Mouse (Mus musculus): ENCODE results near the gene Tsnax. TPM values are rescaled to one million over a fixed set of nuclear protein-coding genes. Genes with fewer than 3 reads are reported as not detected.

Gene Tsnax
- total RNA-seq (2023): 10 to 100 TPM; 48.8 to 49.1 TPM

GRCm38 (mm10) chr8:125012695-125013627 is at the start of gene Tsnax:
TSS of gene Tsnax (plus strand) at chr8:125012997.

DNA sequence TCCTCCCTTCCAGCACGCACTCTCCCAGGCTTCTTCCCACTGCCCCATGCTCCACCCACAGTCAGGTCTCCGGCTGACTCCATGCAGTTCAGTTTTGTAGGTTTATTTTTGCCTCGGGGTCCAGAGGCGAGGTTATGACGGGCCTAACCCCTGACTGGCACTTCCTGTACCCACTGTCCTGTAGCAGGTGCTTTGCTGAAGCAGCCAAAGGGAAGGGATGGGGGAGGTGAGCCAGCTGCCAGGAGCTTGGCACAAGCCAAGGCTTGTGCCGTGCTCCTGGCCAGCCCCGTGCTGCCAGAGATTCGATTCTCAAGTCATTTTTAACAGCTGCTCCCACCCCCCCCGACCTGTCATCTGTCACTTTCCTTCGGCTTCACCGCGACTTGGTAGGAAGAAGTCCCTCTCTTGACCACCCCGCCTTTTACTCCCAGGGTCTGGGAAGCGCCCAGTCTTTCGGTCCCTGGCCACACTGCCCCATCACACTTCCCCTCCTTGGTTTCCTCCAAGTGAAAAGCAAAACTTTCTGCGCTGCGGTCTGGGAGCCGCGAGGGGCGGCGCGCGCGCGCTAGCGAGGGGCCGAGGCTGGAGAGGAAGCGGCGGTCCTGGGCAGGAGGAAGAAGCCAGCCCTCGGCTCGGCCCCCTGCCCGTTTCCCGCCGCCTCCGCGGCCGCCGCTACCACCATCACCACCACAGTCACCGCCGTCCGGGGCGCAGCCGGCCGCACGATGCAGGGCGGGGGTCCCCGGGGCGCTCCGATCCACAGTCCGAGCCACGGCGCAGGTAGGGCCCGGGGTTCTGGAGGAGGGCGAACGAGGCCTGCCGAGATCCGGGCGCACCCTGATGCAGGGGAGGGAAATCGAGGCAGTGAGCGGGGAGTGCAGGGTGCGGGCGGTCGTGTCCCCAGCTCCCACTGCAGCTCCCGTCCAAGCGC is 41.0 kb downstream of the Tsnax start, which contains the start of gene Disc1:
Gene Disc1 (plus strand): TSS at position 691 of the 931 bp plus-strand sequence.

Other genes with a start within 250 kb of the Tsnax start
- not detected for gene Trim67, start 219.9 kb upstream of the Tsnax start, total RNA-seq (2023)
- gene Gnpat, start 150.0 kb upstream of the Tsnax start, total RNA-seq (2023): 10 to 100 TPM; 82.9 to 89.6 TPM
- 10 to 100 TPM; 26.0 to 29.1 TPM for gene 2810004N23Rik, start 149.9 kb upstream of the Tsnax start, total RNA-seq (2023)
- gene Exoc8, start 115.3 kb upstream of the Tsnax start, total RNA-seq (2023): 10 to 100 TPM; 15.0 to 16.1 TPM
- gene Sprtn, start 115.1 kb upstream of the Tsnax start, total RNA-seq (2023): 10 to 100 TPM; 32.1 to 35.5 TPM
- gene Egln1, start 63.7 kb upstream of the Tsnax start, total RNA-seq (2023): 10 to 100 TPM; 18.3 to 18.7 TPM
- 1 to 10 TPM; 2.5 to 3.8 TPM for gene Disc1, start 41.2 kb downstream of the Tsnax start, total RNA-seq (2023)

Measured in B cell, adult 67 days (primary cell).